Mouse (Mus musculus): Measurements from ENCODE around the gene Gnl1. TPM values are rescaled to one million over a fixed set of nuclear protein-coding genes. Genes with fewer than 3 reads are reported as not detected.
"Not testable (repeated sequence)": the region's sequence is repeated elsewhere in the genome, so short reads cannot be mapped to it uniquely, and the experiment has no call there.

Gnl1 gene
- total RNA-seq, 2 experiments from 2014 or later, result 19.8 to 20.9 TPM

DNA sequence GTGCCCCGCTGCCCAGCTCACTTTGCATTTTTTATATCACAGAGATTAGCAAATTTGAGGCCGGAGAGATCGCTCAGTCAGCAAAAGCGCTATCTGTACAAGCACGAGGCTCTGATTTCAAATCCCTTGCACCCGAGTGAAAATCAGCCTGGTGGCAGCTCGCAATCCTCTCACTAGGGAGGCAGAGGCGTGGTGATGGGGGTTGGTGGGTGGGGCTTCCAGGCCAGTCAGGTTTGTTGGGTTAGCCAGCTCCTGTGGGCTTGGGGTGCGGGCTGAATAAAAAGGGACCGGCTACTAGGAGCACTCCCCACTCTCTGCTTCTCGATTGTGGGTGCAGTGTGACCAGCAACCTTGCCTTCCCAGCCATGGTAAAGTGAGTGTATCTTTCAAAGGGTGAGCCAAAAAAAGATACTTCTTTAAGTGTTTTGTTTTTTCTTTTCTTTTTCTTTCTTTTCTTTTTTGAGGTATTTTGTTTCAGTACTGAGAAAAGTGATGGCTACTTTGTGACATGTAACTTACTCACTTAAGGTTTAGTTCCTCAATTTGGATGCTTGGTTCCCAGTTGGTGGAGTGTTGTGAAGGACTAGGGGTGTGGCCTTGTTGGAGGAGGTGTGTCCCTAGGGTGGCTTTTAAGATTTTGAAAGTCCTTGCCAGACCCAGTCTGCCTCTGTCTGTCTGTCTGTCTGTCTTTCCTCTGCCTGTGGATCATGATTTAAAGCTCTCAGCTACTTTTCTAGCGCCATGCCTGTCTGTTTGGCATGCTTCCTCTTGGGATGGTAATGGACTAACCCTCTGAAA, 18.3 kb downstream of the Gnl1 start:
- intact Hi-C loops (cut with DNase I), result loop anchor here (1.0 to 5.0 kb wide), 2 partner anchors 37 to 114 kb away; no protein-coding TSS in a partner anchor
- no peak for TF ChIP-seq CTCF (IDR thresholded peaks at IDR 0.05)
- DNase-seq, result no peak
- Histone ChIP-seq H3K4me3 (peak overlapping the region; percentile 24), H3K27ac (peak overlapping the region; percentile 53; the same call in 1 of the 2 replicates)

DNA sequence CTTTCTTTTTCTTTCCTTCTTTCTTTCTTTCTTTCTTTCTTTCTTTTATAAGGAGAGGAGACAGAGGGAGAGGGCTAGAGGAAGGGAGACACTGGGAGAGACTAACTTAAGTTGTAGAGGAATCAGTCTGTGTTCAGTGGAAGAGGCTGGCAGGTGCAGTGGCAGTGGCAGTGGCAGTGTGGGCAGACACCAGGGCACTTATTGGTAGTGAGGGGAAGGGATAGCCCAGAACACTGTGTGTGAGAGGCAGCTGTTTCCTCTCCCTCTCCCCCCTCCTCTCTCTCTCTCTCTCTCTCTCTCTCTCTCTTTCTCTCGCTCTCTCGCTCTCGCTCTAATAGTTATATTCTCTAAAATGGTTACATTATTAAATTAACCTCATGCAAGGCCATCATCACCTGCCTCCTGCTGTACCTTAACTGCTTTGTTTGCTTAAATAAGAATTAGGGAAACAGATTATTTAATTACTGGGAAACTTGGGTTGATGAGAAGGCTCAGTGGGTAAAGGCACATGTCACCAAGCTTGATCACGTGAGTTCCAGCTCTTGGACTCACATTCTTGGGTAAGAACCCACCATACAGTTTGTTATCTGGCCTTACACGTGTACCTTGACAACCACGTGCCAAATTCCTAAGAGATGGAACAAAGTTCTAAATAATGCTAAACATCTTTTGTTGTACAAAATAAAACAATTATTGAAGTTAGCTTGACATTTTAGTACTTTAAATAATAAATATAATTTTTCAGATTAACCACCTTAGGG, 19.1 kb downstream of the Gnl1 start:
- TF ChIP-seq CTCF (IDR thresholded peaks at IDR 0.05), result no peak
- intact Hi-C loops (cut with DNase I), result loop anchor here (5.0 kb wide), 1 partner anchor 114 kb away; no protein-coding TSS in a partner anchor
- DNase-seq, result no peak
- Histone ChIP-seq H3K27ac (no peak overlapping the region), H3K4me3 (no peak overlapping the region)

DNA sequence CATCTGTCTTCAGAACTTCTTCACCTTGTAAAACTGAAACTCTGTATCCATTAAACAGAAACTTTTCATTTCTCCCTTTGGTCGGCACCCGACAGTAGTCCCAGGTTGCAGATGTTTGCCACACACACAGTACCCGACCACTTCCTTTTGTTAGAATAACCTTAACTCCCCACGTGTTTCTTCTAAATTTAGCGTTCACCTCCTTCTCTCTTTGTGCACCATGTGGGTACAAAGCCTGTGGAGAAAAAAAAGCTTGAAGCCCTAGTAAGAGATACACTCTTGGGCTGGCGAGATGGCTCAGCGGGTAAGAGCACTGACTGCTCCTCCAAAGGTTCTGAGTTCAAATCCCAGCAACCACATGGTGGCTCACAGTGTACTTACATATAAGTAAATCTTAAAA, 19.7 kb downstream of the Gnl1 start:
- DNase-seq, result no peak
- Histone ChIP-seq H3K27ac (no peak overlapping the region), H3K4me3 (no peak overlapping the region)
- intact Hi-C loops (cut with DNase I), result loop anchor here (5.0 kb wide), 1 partner anchor 113 kb away; no protein-coding TSS in a partner anchor
- TF ChIP-seq CTCF (IDR thresholded peaks at IDR 0.05), result no peak

DNA sequence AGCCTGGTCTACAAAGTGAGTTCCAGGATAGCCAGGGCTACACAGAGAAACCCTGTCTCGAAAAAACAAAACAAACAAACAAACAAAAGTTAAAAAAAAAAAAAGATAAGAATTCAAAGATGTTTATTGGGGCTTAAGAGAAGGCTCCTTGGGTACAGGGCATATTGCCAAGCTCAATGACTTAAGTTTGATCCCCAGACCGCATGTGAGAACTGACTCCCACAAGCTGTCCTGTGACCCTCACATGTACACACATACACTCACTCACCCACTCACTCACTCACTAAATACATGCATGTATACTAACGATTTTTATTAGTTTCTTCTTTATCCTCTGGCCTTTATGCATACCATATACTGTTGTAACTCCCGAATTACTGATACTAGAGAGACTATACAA, 20.7 kb downstream of the Gnl1 start:
- no peak for DNase-seq

DNA sequence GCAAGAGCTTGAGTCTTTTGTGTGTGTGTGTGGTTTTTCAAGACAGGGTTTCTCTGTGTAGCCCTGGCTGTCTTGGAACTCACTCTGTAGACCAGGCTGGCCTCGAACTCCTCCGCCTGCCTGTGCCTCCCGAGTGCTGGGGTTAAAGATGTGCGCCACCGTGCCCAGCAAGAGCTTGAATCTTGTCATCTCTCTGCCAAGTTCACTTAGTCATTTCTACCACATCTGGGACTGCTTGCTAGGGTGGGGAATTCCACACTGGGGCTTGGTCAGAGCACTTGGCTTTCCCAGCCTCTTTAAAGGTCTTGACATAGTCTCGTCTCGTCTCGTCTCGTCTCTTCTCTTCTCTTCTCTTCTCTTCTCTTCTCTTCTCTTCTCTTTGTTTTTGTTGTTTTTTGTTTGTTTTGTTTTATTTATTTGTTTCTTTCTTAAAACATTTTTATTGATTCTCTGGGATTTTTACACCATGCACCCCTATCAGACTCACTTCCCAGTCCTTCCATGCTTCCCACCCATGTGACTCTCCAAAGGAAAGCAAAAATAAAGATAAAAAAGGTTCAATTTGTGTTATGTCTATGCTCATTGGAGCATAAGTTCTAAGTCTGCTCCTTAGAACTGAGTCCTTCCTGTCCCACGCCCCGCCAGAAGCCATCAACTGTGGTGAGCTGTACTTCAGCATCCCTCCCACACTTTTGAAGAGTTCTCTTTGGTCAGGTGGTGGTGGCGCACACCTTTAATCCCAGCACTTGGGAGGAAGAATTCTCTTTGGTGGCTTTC, 21.7 kb downstream of the Gnl1 start:
- no peak overlapping the region for H3K4me3 ChIP-seq
- no peak for DNase-seq
- intact Hi-C loops (cut with DNase I), result no loop called here
- TF ChIP-seq CTCF (IDR thresholded peaks at IDR 0.05), result no peak
- H3K27ac ChIP-seq, result peak overlapping the region; percentile 20; the same call in 1 of the 2 replicates

More for the DNA sequence above, 20.7 kb downstream of the Gnl1 start:
- intact Hi-C loops (cut with DNase I), result no loop called here
- Histone ChIP-seq H3K27ac (peak overlapping the region; percentile 20; the same call in 1 of the 2 replicates), H3K4me3 (no peak overlapping the region)
- no peak for TF ChIP-seq CTCF (IDR thresholded peaks at IDR 0.05)

DNA sequence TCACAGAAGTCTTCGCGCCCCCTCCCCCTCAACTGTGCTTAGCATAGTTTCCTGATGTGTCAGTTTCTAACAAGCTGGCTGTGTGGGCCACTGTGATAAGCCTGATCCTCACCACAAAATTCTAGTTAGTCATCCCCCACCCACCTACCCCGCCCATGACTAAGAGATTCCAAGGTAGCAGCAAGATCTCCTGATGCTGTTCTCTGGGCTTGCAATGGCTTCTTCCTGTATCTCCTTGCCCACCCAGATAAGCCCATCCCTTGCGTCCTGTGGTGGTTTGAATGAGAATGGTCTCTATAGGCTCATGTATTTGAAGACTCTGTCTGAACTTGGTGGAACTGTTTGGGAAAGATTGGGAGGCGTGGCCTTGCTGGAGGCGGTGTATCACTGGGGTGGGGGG, 22.3 kb downstream of the Gnl1 start:
- DNase-seq, result no peak
- H3K4me3 ChIP-seq, result no peak overlapping the region
- no peak for TF ChIP-seq CTCF (IDR thresholded peaks at IDR 0.05)
- no peak overlapping the region; the same call in 1 of the 2 replicates for H3K27ac ChIP-seq
- intact Hi-C loops (cut with DNase I), result no loop called here

DNA sequence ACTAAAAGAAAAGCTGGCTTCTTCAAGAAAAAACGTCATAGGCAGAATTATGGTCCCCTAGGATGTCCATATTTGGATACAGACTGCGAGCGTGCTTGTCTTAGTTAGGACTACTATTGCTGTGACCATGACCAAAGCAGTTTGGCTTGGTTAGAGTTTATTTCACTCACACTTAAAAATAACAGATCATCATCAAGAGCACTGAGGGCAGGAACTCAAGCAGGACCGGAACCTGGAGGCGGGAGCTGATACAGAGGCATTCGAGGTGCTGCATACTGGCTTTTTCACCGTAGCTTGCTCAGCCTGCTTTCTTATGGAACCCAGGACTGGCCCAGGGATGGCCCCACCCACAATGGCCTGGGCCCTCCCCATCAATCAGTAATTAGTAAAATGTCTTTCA, 23.7 kb downstream of the Gnl1 start:
- no peak for TF ChIP-seq CTCF (IDR thresholded peaks at IDR 0.05)
- H3K27ac ChIP-seq, result no peak overlapping the region
- intact Hi-C loops (cut with DNase I), result no loop called here
- no peak overlapping the region for H3K4me3 ChIP-seq
- DNase-seq, result no peak

DNA sequence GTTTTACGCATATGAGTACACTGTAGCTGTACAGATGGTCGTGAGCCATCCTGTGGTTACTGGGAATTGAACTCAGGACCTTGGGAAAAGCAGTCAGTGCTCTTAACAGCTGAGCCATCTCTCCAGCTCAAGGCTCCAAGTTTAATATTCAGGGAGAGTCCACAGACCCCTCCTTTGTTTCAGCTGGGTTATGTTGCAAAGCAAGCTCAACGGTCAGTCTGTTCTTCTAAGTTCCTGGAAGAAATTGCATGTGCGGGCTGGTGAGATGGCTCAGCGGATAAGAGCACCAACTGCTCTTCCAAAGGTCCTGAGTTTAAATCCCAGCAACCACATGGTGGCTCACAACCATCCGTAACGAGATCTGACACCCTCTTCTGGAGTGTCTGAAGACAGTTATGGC, 24.8 kb downstream of the Gnl1 start:
- intact Hi-C loops (cut with DNase I); H3K4me3 ChIP-seq; H3K27ac ChIP-seq; DNase-seq: not testable (repeated sequence)

DNA sequence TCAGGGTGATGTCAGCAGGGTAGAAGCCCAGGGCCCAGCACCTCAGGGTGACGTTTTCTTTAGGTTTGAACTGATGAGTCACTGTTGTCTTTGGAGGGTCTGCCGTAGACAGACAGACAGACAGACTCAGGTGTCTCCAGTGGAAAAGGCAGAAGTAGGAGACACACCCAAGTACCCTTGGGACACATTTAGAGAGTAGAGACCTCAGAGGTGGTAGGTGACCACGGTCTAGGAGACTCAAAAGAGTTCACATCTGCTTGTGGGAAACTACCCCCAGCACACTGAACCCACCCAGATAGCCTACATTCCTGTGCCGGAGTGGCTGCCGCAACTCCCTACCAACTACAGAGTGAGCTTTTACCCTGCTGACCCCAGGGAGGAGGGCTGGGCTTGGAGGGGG, 35.3 kb downstream of the Gnl1 start:
- Histone ChIP-seq H3K4me3 (no peak overlapping the region), H3K27ac (no peak overlapping the region)
- TF ChIP-seq CTCF (IDR thresholded peaks at IDR 0.05), result no peak
- no peak for DNase-seq
- intact Hi-C loops (cut with DNase I), result no loop called here

DNA sequence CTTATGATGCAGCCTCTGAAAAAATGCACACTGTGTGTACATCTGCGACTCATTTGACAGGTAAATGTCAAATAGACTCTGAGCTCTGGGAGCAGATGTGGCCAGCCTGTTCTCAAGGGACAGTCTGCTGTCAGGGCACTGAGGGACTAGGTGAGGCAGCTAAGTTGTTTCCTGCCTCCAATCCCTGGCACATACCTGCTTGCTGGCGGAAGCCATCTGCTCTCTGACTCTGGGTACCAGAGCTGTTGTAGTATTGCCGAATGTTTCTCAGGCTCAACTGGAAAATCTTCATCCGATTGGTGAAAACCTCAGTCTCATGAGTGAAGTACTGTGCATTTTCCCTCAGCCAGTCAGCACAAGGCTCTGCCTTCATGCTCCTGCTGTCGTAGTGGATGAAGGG, 37.4 kb downstream of the Gnl1 start:
- H3K27ac ChIP-seq, result no peak overlapping the region
- intact Hi-C loops (cut with DNase I), result no loop called here
- TF ChIP-seq CTCF (IDR thresholded peaks at IDR 0.05), result no peak
- no peak for DNase-seq
- no peak overlapping the region for H3K4me3 ChIP-seq

DNA sequence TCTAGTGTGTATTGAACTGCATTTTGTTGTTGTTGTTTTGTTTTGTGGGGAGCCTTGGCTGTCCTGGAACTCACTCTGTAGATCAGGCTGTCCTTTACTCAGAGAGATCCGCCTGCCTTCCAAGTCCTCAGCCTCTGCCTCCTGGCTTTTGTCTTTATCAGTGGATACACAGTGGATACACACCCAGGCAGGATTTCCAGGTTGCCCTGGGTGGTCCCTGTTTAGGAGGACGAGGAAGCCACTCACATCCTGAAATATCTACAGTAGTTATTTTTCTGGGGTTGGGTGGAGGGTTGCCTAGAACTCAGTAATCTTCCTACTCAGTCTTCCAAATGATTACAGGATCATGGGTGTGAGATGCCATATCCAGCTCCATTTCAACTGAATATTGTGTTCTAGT, 39.3 kb downstream of the Gnl1 start:
- Histone ChIP-seq H3K4me3 (peak overlapping the region; percentile 72), H3K27ac (peak overlapping the region; percentile 86)
- intact Hi-C loops (cut with DNase I), result no loop called here
- peak; percentile 26 for DNase-seq
- no peak for TF ChIP-seq CTCF (IDR thresholded peaks at IDR 0.05)

DNA sequence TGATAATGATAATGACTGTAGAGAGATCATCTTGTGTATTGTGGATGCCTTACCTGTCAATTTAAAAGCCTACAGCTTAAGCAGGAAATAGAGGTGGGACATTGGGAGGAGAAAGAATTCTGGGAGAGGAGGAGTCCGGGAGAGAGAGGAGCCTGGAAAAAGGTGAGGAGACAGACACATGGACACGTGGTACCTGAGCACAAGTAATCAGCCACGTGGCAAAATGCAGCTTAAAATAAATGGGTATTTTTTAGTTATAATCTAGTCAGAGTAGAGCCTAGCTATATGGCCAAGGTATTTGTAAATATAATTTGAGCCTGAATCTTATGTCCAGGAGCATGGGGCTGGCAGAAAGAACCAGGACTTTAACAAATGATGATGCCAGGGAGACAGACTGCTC, 39.9 kb downstream of the Gnl1 start:
- Histone ChIP-seq H3K4me3 (peak overlapping the region; percentile 72), H3K27ac (peak overlapping the region; percentile 86)
- intact Hi-C loops (cut with DNase I), result no loop called here
- no peak for TF ChIP-seq CTCF (IDR thresholded peaks at IDR 0.05)
- no peak for DNase-seq
